Mouse (Mus musculus) ES-E14 (cell line): ENCODE measurements at regions not wholly inside any gene's neighbourhood (a gene's known extent, or its start where the extent isn't known, plus 50 kb on each side); places are given as distances from the start of the nearest gene placed in this dataset.

Source experiments
- CHD2 ChIP-seq: IDR thresholded peaks from 2 replicates; pipeline ENCODE4 v1.6.1; 2014; ENCODE audit warnings: mild to moderate bottlenecking, low read depth, low read length, inconsistent platforms
- HCFC1 ChIP-seq: IDR thresholded peaks from 2 replicates; pipeline ENCODE4 v1.6.1; 2012; ENCODE audit warnings: low read length, inconsistent platforms, borderline replicate concordance; ENCODE audit not compliant: insufficient read depth
- MAFK ChIP-seq: IDR thresholded peaks from 2 replicates; pipeline ENCODE4 v1.6.1; 2014; ENCODE audit warnings: mild to moderate bottlenecking, low read depth, low read length, inconsistent platforms; ENCODE audit not compliant: insufficient read depth
- ZC3H11A ChIP-seq: IDR thresholded peaks from 2 replicates; pipeline ENCODE4 v1.6.1; 2012; ENCODE audit warnings: low read depth, mild to moderate bottlenecking, inconsistent platforms, low read length, borderline replicate concordance

GRCm38 (mm10) chr9:25656534-25656933 lies 175.2 kb downstream of the Eepd1 start:
- TF ChIP-seq HCFC1 (no peak), CHD2 (no peak), MAFK (no peak), ZC3H11A (no peak)
